Mouse (Mus musculus) heart, embryonic 14.5 days (tissue): Measurements from ENCODE around the gene Gga1. TPM values are rescaled to one million over a fixed set of nuclear protein-coding genes. Genes with fewer than 3 reads are reported as not detected.

Experiments used
- ATAC-seq: fragments of 200-750 bp; cut with Nextera tagmentation; 2 replicates; pipeline ENCODE4 v1.8.0; 2017; ENCODE audit warnings: low read depth, moderate TSS enrichment; ENCODE audit not compliant: insufficient number of reproducible peaks, insufficient read depth, low FRiP score
- H3K27ac ChIP-seq, 2 experiments: fragments of 200-500 bp in 1 of 2; fragments of 300-500 bp in 1 of 2; sonication (generic) in 1 of 2; replicated peaks in 1 of 2; 2 replicates each; pipeline ENCODE4 v1.5.1; 2012 to 2014; ENCODE audit warnings: low read depth in 2 of 2, low read length in 2 of 2, control low read depth in 1 of 2, mild to moderate bottlenecking in 1 of 2, mixed read lengths in 1 of 2; ENCODE audit not compliant: control insufficient read depth in 1 of 2, insufficient read depth in 1 of 2
- H3K27me3 ChIP-seq: fragments of 300-500 bp; sonication (generic); 2 replicates; pipeline ENCODE4 v1.6.1; 2014; ENCODE audit warnings: mild to moderate bottlenecking, low read length, control low read depth; ENCODE audit not compliant: control insufficient read depth, insufficient read depth
- H3K36me3 ChIP-seq: fragments of 300-500 bp; sonication (generic); 2 replicates; pipeline ENCODE4 v1.6.1; 2014; ENCODE audit warnings: mild to moderate bottlenecking, control low read depth, low read length, mixed read lengths; ENCODE audit not compliant: control insufficient read depth, insufficient read depth
- H3K4me1 ChIP-seq, 2 experiments: fragments of 200-500 bp in 1 of 2; fragments of 300-500 bp in 1 of 2; sonication (generic) in 1 of 2; 2 replicates each; pipeline ENCODE4 v1.6.1; 2012 to 2014; ENCODE audit warnings: low read length in 2 of 2, control low read depth in 1 of 2, mixed read lengths in 1 of 2; ENCODE audit not compliant: control insufficient read depth in 2 of 2, insufficient read depth in 2 of 2
- H3K4me2 ChIP-seq: fragments of 300-500 bp; sonication (generic); 2 replicates; pipeline ENCODE4 v1.6.1; 2014; ENCODE audit warnings: mild to moderate bottlenecking, low read length
- H3K4me3 ChIP-seq, 2 experiments: fragments of 200-500 bp in 1 of 2; fragments of 300-500 bp in 1 of 2; sonication (generic) in 1 of 2; 2 replicates each; pipeline ENCODE4 v1.5.1; 2012 to 2014; ENCODE audit warnings: low read length in 2 of 2, mild to moderate bottlenecking in 2 of 2, control low read depth in 1 of 2, low read depth in 1 of 2, moderate library complexity in 1 of 2; ENCODE audit not compliant: control insufficient read depth in 1 of 2, insufficient read depth in 1 of 2
- H3K9ac ChIP-seq: fragments of 300-500 bp; sonication (generic); 2 replicates; pipeline ENCODE4 v1.6.1; 2014; ENCODE audit warnings: mild to moderate bottlenecking, low read length
- H3K9me3 ChIP-seq: fragments of 300-500 bp; sonication (generic); 2 replicates; pipeline ENCODE4 v1.6.1; 2016; ENCODE audit warnings: low read length, control low read depth; ENCODE audit not compliant: control insufficient read depth
- WGBS: fragments of 180-500 bp; shearing (Covaris S2); extraction: QIAGEN DNeasy Blood & Tissue Kit; methylation state at CpG from one replicate; pipeline ENCODE4 v1.1.7; 2014; 5-methylcytosine and 5-hydroxymethylcytosine counted together
- polyA plus RNA-seq: library from polyadenylated mRNA; unstranded; fragments of >200 nt; fragmentation: Nextera tagmentation; extraction: Ambion mirVana; gene quantifications from 2 replicates; pipeline ENCODE4 v1.2.1, GENCODE M21; 2014

Gga1 gene
- polyA plus RNA-seq, 1 experiment from 2014 or later, result 33.2 TPM

DNA sequence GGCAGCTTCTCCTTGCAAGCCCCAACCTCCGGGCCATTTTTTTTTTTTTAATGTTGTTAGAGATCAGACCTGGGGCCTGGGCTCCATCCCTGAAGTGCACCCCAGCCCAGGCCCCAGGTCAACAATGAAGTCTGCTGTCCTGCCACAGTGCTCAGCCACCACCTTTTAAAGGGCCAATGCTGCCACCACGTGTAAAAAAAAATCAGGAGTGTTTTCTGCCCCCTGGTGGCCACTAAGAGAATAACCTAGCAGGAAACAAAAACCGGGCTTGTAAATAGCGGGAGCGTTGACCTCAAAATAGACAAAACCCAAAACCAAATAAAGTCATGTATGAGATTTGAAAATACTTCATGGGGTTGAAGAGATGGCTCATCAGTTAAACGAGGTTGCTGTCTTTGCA lies 7.2 kb upstream of the Gga1 start:
- Histone ChIP-seq H3K27ac (no peak overlapping the region), H3K4me2 (no peak overlapping the region), H3K9me3 (no peaks in the 10 kb centered on the region), H3K4me3 (no peak overlapping the region), H3K4me1 (peaks cover 9% of the 10 kb centered on the region in 2 experiments), H3K27me3 (no peaks in the 10 kb centered on the region), H3K9ac (no peak overlapping the region), H3K36me3 (no peaks in the 10 kb centered on the region)
- 25% methylated on average over 6 of the region's 6 CpGs for WGBS
- ATAC-seq, result no peak

GRCm38 (mm10) chr15:78872021-78872608 lies 4.9 kb upstream of the Gga1 start:
- H3K27me3 ChIP-seq, result no peaks in the 10 kb centered on the region
- H3K4me3 ChIP-seq, result no peak overlapping the region
- 38% methylated on average over 5 of the region's 5 CpGs for WGBS
- H3K36me3 ChIP-seq, result no peaks in the 10 kb centered on the region
- H3K9me3 ChIP-seq, result no peaks in the 10 kb centered on the region
- ATAC-seq, result no peak
- H3K4me1 ChIP-seq, result peaks cover 13 to 19% of the 10 kb centered on the region in 2 experiments
- H3K4me2 ChIP-seq, result no peak overlapping the region
- no peak overlapping the region for H3K9ac ChIP-seq
- no peak overlapping the region for H3K27ac ChIP-seq

- Histone ChIP-seq H3K9me3 (no peaks in the 10 kb centered on the region), H3K27me3 (no peaks in the 10 kb centered on the region), H3K4me3 (no peak overlapping the region), H3K36me3 (no peaks in the 10 kb centered on the region), H3K9ac (no peak overlapping the region), H3K4me2 (no peak overlapping the region), H3K27ac (no peak overlapping the region), H3K4me1 (peaks cover 12 to 19% of the 10 kb centered on the region in 2 experiments)
- no peak for ATAC-seq
- 43% methylated on average over 13 of the region's 13 CpGs for WGBS
These were observed 3.1 kb upstream of the Gga1 start for GRCm38 (mm10) chr15:78873803-78874435.

GRCm38 (mm10) chr15:78874989-78875388 lies 2.0 kb upstream of the Gga1 start:
- H3K27me3 ChIP-seq, result no peaks in the 10 kb centered on the region
- peaks cover 16 to 24% of the 10 kb centered on the region in 2 experiments for H3K4me1 ChIP-seq
- H3K9ac ChIP-seq, result no peak overlapping the region
- WGBS, result 72% methylated on average over 8 of the region's 8 CpGs
- no peaks in the 10 kb centered on the region for H3K9me3 ChIP-seq
- H3K4me2 ChIP-seq, result no peak overlapping the region
- H3K36me3 ChIP-seq, result peaks cover 7% of the 10 kb centered on the region; the same call in 1 of the 2 replicates
- ATAC-seq, result no peak
- H3K4me3 ChIP-seq, result no peak overlapping the region
- no peak overlapping the region for H3K27ac ChIP-seq

- WGBS, result 81% methylated on average over 5 of the region's 5 CpGs
- Histone ChIP-seq H3K4me1 (peaks cover 16 to 29% of the 10 kb centered on the region in 2 experiments), H3K27me3 (no peaks in the 10 kb centered on the region), H3K4me2 (peak overlapping the region; percentile 86), H3K9ac (peak overlapping the region; percentile 94), H3K9me3 (no peaks in the 10 kb centered on the region), H3K4me3 (no peak overlapping the region), H3K27ac (peak overlapping the region in 1 of 2 experiments; percentile 97; a peak in 1 of 4 replicates), H3K36me3 (peaks cover 10% of the 10 kb centered on the region; the same call in 1 of the 2 replicates)
- ATAC-seq, result no peak
These were observed 1.5 kb upstream of the Gga1 start for GRCm38 (mm10) chr15:78875537-78875936.

GRCm38 (mm10) chr15:78876258-78876696 lies 713 bp upstream of the Gga1 start:
- H3K27me3 ChIP-seq, result no peaks in the 10 kb centered on the region
- H3K4me2 ChIP-seq, result peak overlapping the region; percentile 86
- peaks cover 16 to 30% of the 10 kb centered on the region in 2 experiments for H3K4me1 ChIP-seq
- H3K36me3 ChIP-seq, result peaks cover 16% of the 10 kb centered on the region
- no peaks in the 10 kb centered on the region for H3K9me3 ChIP-seq
- 1% methylated on average over 17 of the region's 17 CpGs for WGBS
- peak overlapping the region; percentile 64 to 80 for H3K4me3 ChIP-seq
- peak overlapping the region; percentile 94 for H3K9ac ChIP-seq
- ATAC-seq, result no peak
- H3K27ac ChIP-seq, result peak overlapping the region; percentile 97 to 99

- no peaks in the 10 kb centered on the region for H3K9me3 ChIP-seq
- peak overlapping the region; percentile 94 for H3K9ac ChIP-seq
- WGBS, result under 1% methylated on average over 17 of the region's 17 CpGs
- peak overlapping the region; percentile 64 to 80 for H3K4me3 ChIP-seq
- H3K27ac ChIP-seq, result peak overlapping the region; percentile 97 to 99
- H3K4me2 ChIP-seq, result peak overlapping the region; percentile 86
- peaks cover 32% of the 10 kb centered on the region for H3K36me3 ChIP-seq
- no peaks in the 10 kb centered on the region for H3K27me3 ChIP-seq
- peaks cover 16 to 30% of the 10 kb centered on the region in 2 experiments for H3K4me1 ChIP-seq
- ATAC-seq, result 0 out of 2 replicates have a peak, but pooled peaks have one; percentile 0
These were observed 910 bp downstream of the Gga1 start for GRCm38 (mm10) chr15:78877810-78878390.
